Mouse (Mus musculus): Measurements from ENCODE around the gene 5730596B20Rik.

DNA sequence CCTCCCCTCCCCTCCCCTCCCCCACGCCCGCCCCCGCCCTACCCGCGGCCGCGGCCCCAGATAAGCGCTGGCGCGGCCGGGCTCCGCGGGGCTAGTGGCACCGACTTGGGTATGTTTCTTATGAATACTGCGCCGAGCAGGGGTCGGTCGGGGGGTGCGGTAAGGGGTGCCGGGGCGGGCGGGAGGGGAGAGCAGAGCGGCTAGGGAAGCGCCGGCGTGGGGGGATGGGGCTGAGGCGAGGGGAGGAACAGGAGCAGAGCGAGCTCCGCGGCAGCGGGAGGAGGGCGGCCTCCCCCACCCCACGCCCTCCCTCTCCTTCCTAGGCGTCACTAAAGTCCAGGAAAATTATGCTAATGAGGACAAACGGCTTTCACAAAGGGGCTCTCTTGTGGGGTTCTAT lies 1.4 kb upstream of the 5730596B20Rik start:
- TF ChIP-seq CTCF (IDR thresholded peaks at IDR 0.05; ENCODE audit: control insufficient read depth, insufficient read depth, low read length): no peak
- TF ChIP-seq POLR2A (IDR thresholded peaks at IDR 0.05; ENCODE audit: borderline replicate concordance, control insufficient read depth, low read depth, low read length): no peak

Data from bone marrow, adult 2 months (tissue).